Mouse (Mus musculus) MEL (cell line): Measurements from ENCODE around the gene Rffl. TPM values are rescaled to one million over a fixed set of nuclear protein-coding genes. Genes with fewer than 3 reads are reported as not detected.

Experiments used
- DNase-seq: peaks from one replicate; pipeline ENCODE4 v3.0.0; 2011; ENCODE audit warnings: low read depth, low spot score
- H3K27ac ChIP-seq: 2 replicates; pipeline ENCODE4 v1.5.1; 2012; ENCODE audit warnings: low read depth, mild to moderate bottlenecking, control low read depth, low read length, moderate library complexity; ENCODE audit not compliant: control insufficient read depth
- H3K27me3 ChIP-seq, 2 experiments: fragments of 150-350 bp in 1 of 2; sonication (generic) in 1 of 2; 2 replicates each; pipeline ENCODE4 v1.6.1; 2012; ENCODE audit warnings: low read length in 2 of 2, mild to moderate bottlenecking in 2 of 2, improper control_type of control experiment in 1 of 2, moderate library complexity in 1 of 2; ENCODE audit not compliant: insufficient read depth in 2 of 2, control insufficient read depth in 1 of 2
- H3K36me3 ChIP-seq, 2 experiments: 2 replicates each; pipeline ENCODE4 v1.6.1; 2012 to 2014; ENCODE audit warnings: low read length in 2 of 2, improper control_type of control experiment in 1 of 2, inconsistent platforms in 1 of 2, mild to moderate bottlenecking in 1 of 2; ENCODE audit not compliant: insufficient read depth in 2 of 2, control insufficient read depth in 1 of 2
- H3K4me1 ChIP-seq, 2 experiments: fragments of 150-350 bp in 1 of 2; sonication (generic) in 1 of 2; 2 replicates each; pipeline ENCODE4 v1.6.1; 2012; ENCODE audit warnings: low read length in 2 of 2, improper control_type of control experiment in 1 of 2, mild to moderate bottlenecking in 1 of 2; ENCODE audit not compliant: insufficient read depth in 2 of 2, control insufficient read depth in 1 of 2
- H3K4me3 ChIP-seq, 2 experiments: fragments of 150-350 bp in 1 of 2; sonication (generic) in 1 of 2; 2 replicates each; pipeline ENCODE4 v1.5.1; 2012; ENCODE audit warnings: low read depth in 2 of 2, low read length in 2 of 2, mild to moderate bottlenecking in 2 of 2, moderate library complexity in 2 of 2, control low read depth in 1 of 2, improper control_type of control experiment in 1 of 2; ENCODE audit not compliant: control insufficient read depth in 1 of 2, insufficient read depth in 1 of 2
- H3K79me2 ChIP-seq: 2 replicates; pipeline ENCODE4 v1.6.1; 2012; ENCODE audit warnings: mild to moderate bottlenecking, low read length, moderate library complexity; ENCODE audit not compliant: control insufficient read depth, poor library complexity, insufficient read depth
- H3K9ac ChIP-seq: 2 replicates; pipeline ENCODE4 v1.6.1; 2012; ENCODE audit warnings: low read depth, mild to moderate bottlenecking, control low read depth, low read length, moderate library complexity; ENCODE audit not compliant: control insufficient read depth, poor library complexity, severe bottlenecking
- H3K9me3 ChIP-seq: fragments of 150-350 bp; sonication (generic); replicated peaks from 2 replicates; pipeline ENCODE4 v1.6.1; 2012; ENCODE audit warnings: mild to moderate bottlenecking, low read length, improper control_type of control experiment, moderate library complexity; ENCODE audit not compliant: insufficient read depth
- BHLHE40 ChIP-seq: IDR thresholded peaks from 2 replicates; pipeline ENCODE4 v1.6.1; 2012; ENCODE audit warnings: low read depth, mild to moderate bottlenecking, inconsistent platforms, low read length, improper control_type of control experiment, borderline replicate concordance
- CHD1 ChIP-seq: IDR thresholded peaks from 2 replicates; pipeline ENCODE4 v1.6.1; 2012; ENCODE audit warnings: low read depth, mild to moderate bottlenecking, inconsistent platforms, low read length, improper control_type of control experiment
- CTCF ChIP-seq, 3 experiments: IDR thresholded peaks in 2 of 3; conservative IDR thresholded peaks in 1 of 3; 2 replicates each; pipeline ENCODE4 v1.5.1; 2011 to 2012; ENCODE audit warnings: low read length in 3 of 3, low read depth in 2 of 3, mild to moderate bottlenecking in 2 of 3, improper control_type of control experiment in 1 of 3, inconsistent platforms in 1 of 3, mixed read lengths in 1 of 3, moderate library complexity in 1 of 3; ENCODE audit not compliant: control insufficient read depth in 1 of 3, insufficient read depth in 1 of 3, poor library complexity in 1 of 3, severe bottlenecking in 1 of 3
- E2F4 ChIP-seq: IDR thresholded peaks from 2 replicates; pipeline ENCODE4 v1.6.1; 2011; ENCODE audit warnings: low read depth, low read length, improper control_type of control experiment, borderline replicate concordance
- ETS1 ChIP-seq: IDR thresholded peaks from 2 replicates; pipeline ENCODE4 v1.6.1; 2012; ENCODE audit warnings: low read depth, mild to moderate bottlenecking, inconsistent platforms, low read length, improper control_type of control experiment, moderate library complexity
- GABPA ChIP-seq: IDR thresholded peaks from 2 replicates; pipeline ENCODE4 v1.6.1; 2012; ENCODE audit warnings: low read depth, mild to moderate bottlenecking, inconsistent platforms, low read length, improper control_type of control experiment, moderate library complexity
- GATA1 ChIP-seq: IDR thresholded peaks from 2 replicates; pipeline ENCODE4 v1.6.1; 2011; ENCODE audit warnings: low read depth, low read length, improper control_type of control experiment
- HCFC1 ChIP-seq: IDR thresholded peaks from 2 replicates; pipeline ENCODE4 v1.6.1; 2012; ENCODE audit warnings: low read depth, mild to moderate bottlenecking, inconsistent platforms, low read length, improper control_type of control experiment, moderate library complexity
- KAT2A ChIP-seq: conservative IDR thresholded peaks from 2 replicates; pipeline ENCODE4 v1.6.1; 2012; ENCODE audit warnings: low read depth, low read length, improper control_type of control experiment, inconsistent platforms
- MAFK ChIP-seq: IDR thresholded peaks from 2 replicates; pipeline ENCODE4 v1.6.1; 2011; ENCODE audit warnings: low read depth, mild to moderate bottlenecking, low read length, improper control_type of control experiment, borderline replicate concordance
- MAZ ChIP-seq: IDR thresholded peaks from 2 replicates; pipeline ENCODE4 v1.6.1; 2012; ENCODE audit warnings: low read depth, mild to moderate bottlenecking, inconsistent platforms, low read length, improper control_type of control experiment
- POLR2A ChIP-seq, 2 experiments: IDR thresholded peaks; 2 replicates each; pipeline ENCODE4 v1.6.1; 2011 to 2012; ENCODE audit warnings: low read length in 2 of 2, mild to moderate bottlenecking in 2 of 2, control low read depth in 1 of 2, improper control_type of control experiment in 1 of 2, low read depth in 1 of 2, moderate library complexity in 1 of 2; ENCODE audit not compliant: control insufficient read depth in 1 of 2, insufficient read depth in 1 of 2, poor library complexity in 1 of 2
- POLR2AphosphoS5 ChIP-seq: IDR thresholded peaks from 2 replicates; pipeline ENCODE4 v1.6.1; 2012; ENCODE audit warnings: low read depth, borderline replicate concordance, mild to moderate bottlenecking, inconsistent platforms, low read length, moderate library complexity, mixed read lengths
- TBP ChIP-seq: IDR thresholded peaks from 2 replicates; pipeline ENCODE4 v1.8.0; 2011; ENCODE audit warnings: low read depth, low read length, improper control_type of control experiment
- UBTF ChIP-seq: IDR thresholded peaks from 2 replicates; pipeline ENCODE4 v1.6.1; 2012; ENCODE audit warnings: low read depth, mild to moderate bottlenecking, inconsistent platforms, low read length, improper control_type of control experiment, moderate library complexity, borderline replicate concordance; ENCODE audit not compliant: insufficient read depth
- USF2 ChIP-seq, 2 experiments: IDR thresholded peaks; 2 replicates each; pipeline ENCODE4 v1.6.1; 2011 to 2012; ENCODE audit warnings: improper control_type of control experiment in 2 of 2, low read length in 2 of 2, borderline replicate concordance in 1 of 2, inconsistent platforms in 1 of 2, low read depth in 1 of 2, mild to moderate bottlenecking in 1 of 2; ENCODE audit not compliant: insufficient read depth in 1 of 2
- polyA plus RNA-seq, 2 experiments: library from polyadenylated mRNA; stranded (reverse) in 1 of 2; unstranded in 1 of 2; fragments of >175 nt in 1 of 2; fragments of >200 nt in 1 of 2; gene quantifications; 2 replicates each; pipeline versions ENCODE4 v1.2.1 to v1.2.4; 2012; ENCODE audit warnings: low replicate concordance in 2 of 2, low read depth in 1 of 2; ENCODE audit not compliant: insufficient read length in 2 of 2, insufficient read depth in 1 of 2, missing spikeins in 1 of 2
- total RNA-seq: library from RNA; depleted of rRNA; stranded (reverse); fragments of 300-350 nt; gene quantifications from 2 replicates; pipeline ENCODE4 v1.2.3, GENCODE M21; 2012

Rffl gene
- total and polyA plus RNA-seq, 3 experiments, result 15.2 to 17.8 TPM; not detected in 1

GRCm38 (mm10) chr11:82870173-82871030, 608 bp downstream of the Rffl start (continued):
- TF ChIP-seq E2F4, result no peak
- TF ChIP-seq KAT2A, result no peak
- TF ChIP-seq USF2 (IDR thresholded peaks at IDR 0.05; ENCODE audit: borderline replicate concordance in 1 of 2, insufficient read depth in 1 of 2, low read depth in 1 of 2, low read length in 2 of 2), result no peak
- TF ChIP-seq GABPA, result no peak
- TF ChIP-seq CTCF (IDR thresholded peaks at IDR 0.05 in 2 of 3, conservative IDR thresholded peaks at IDR 0.05 in 1 of 3; ENCODE audit: control insufficient read depth in 1 of 3, insufficient read depth in 1 of 3, low read depth in 2 of 3, low read length in 3 of 3, poor library complexity in 1 of 3, severe bottlenecking in 1 of 3), result no peak
- no peak for TF ChIP-seq BHLHE40
- no peak; the same call in none of the 2 replicates for TF ChIP-seq TBP

DNA sequence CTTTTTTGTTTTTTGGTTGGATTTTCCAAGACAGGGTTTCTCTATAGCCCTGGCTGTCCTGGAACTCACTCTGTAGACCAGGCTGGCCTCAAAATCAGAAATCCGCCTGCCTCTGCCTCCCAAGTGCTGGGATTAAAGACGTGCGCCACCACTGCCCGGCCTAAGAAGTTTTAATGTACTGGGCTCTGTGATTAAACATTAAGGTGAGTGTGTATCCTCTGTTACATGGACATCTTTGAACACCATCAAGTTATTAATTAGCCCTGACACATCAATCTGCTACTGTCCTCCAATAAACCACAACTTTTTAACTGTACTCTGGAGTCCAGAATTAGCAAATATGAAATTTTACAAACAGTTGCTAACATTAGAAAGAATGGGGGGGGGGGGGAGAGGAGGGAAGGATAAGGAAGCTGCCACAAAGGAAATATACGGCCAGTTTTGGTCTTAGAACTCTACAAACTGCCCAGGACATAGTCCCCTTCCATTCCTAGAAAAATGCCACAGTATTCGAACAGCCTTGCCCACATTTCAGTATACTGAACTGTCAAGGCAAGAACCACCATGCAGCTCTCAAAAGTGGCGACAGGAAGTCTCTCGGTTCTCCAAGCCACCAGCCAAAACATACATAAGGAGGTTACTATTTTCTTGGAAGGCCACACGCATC, 1.4 kb downstream of the Rffl start:
- peak overlapping the region; percentile 88 for H3K9ac ChIP-seq
- peaks cover 15% of the 10 kb centered on the region for H3K79me2 ChIP-seq
- peaks cover 0 to 37% of the 10 kb centered on the region in 2 experiments; a peak in 2 of 4 replicates for H3K36me3 ChIP-seq
- peaks cover 7 to 30% of the 10 kb centered on the region in 2 experiments for H3K4me1 ChIP-seq
- H3K27me3 ChIP-seq, result no peaks in the 10 kb centered on the region
- DNase-seq, result no peak
- H3K9me3 ChIP-seq, result no peaks in the 10 kb centered on the region
- peak overlapping the region; percentile 85 to 98 for H3K4me3 ChIP-seq
- no peak for TF ChIP-seq GABPA
- TF ChIP-seq POLR2AphosphoS5, result no peak
- TF ChIP-seq GATA1, result no peak
- TF ChIP-seq E2F4, result peak; percentile 37; the same call in 1 of the 2 replicates
- no peak for TF ChIP-seq BHLHE40
- 0 out of 2 replicates have a peak, but pooled peaks have one; percentile 15 for TF ChIP-seq UBTF
- TF ChIP-seq POLR2A (IDR thresholded peaks at IDR 0.05; ENCODE audit: control insufficient read depth in 1 of 2, insufficient read depth in 1 of 2, low read depth in 1 of 2, low read length in 2 of 2, poor library complexity in 1 of 2), result no peak
- no peak for TF ChIP-seq MAFK
- no peak for TF ChIP-seq KAT2A
- TF ChIP-seq ETS1, result no peak
- TF ChIP-seq HCFC1, result 0 out of 2 replicates have a peak, but pooled peaks have one; percentile 10
- no peak for TF ChIP-seq MAZ
- no peak for TF ChIP-seq CHD1
- peak overlapping the region; percentile 60 for H3K27ac ChIP-seq
